Mouse (Mus musculus): ENCODE measurements at regions not wholly inside any gene's neighbourhood (a gene's known extent, or its start where the extent isn't known, plus 50 kb on each side); places are given as distances from the start of the nearest gene placed in this dataset.

- no peak for DNase-seq
Observed at GRCm38 (mm10) chr13:63700747-63701146, 114.3 kb upstream of the Ercc6l2 start.

- no peak for DNase-seq
Observed at GRCm38 (mm10) chr13:63701199-63702175, 113.6 kb upstream of the Ercc6l2 start.

GRCm38 (mm10) chr13:63708567-63708966, 106.5 kb upstream of the Ercc6l2 start:
- DNase-seq = no peak

- no peak for DNase-seq
Observed at GRCm38 (mm10) chr13:63713137-63713536, 101.9 kb upstream of the Ercc6l2 start.

- no peak for DNase-seq
Observed at GRCm38 (mm10) chr13:63716498-63716897, 98.5 kb upstream of the Ercc6l2 start.

GRCm38 (mm10) chr13:63717249-63717648, 97.8 kb upstream of the Ercc6l2 start:
- no peak for DNase-seq

- no peak for DNase-seq
Observed at GRCm38 (mm10) chr13:63718782-63719181, 96.3 kb upstream of the Ercc6l2 start.

GRCm38 (mm10) chr13:63719351-63720207, 95.5 kb upstream of the Ercc6l2 start:
- no peak for DNase-seq

GRCm38 (mm10) chr13:63720610-63721009, 94.4 kb upstream of the Ercc6l2 start:
- peak; percentile 67 for DNase-seq

GRCm38 (mm10) chr13:63721011-63721625, 93.9 kb upstream of the Ercc6l2 start:
- peak; percentile 64 for DNase-seq

- peak; percentile 39 for DNase-seq
Observed at GRCm38 (mm10) chr13:63724293-63724692, 90.7 kb upstream of the Ercc6l2 start.

- peak; percentile 87 for DNase-seq
Observed at GRCm38 (mm10) chr13:63724843-63725582, 90.0 kb upstream of the Ercc6l2 start.

GRCm38 (mm10) chr13:63726035-63726434, 89.0 kb upstream of the Ercc6l2 start:
- peak; percentile 69 for DNase-seq

- no peak for DNase-seq
Observed at GRCm38 (mm10) chr13:63726509-63726908, 88.5 kb upstream of the Ercc6l2 start.

GRCm38 (mm10) chr13:63735739-63736138, 79.3 kb upstream of the Ercc6l2 start:
- peak; percentile 77 for DNase-seq

- peak; percentile 73 for DNase-seq
Observed at GRCm38 (mm10) chr13:63741879-63742278, 73.2 kb upstream of the Ercc6l2 start.

- DNase-seq = peak; percentile 78
Observed at GRCm38 (mm10) chr13:63748788-63749187, 66.3 kb upstream of the Ercc6l2 start.

- DNase-seq = peak; percentile 98
Observed at GRCm38 (mm10) chr13:63749997-63750396, 65.0 kb upstream of the Ercc6l2 start.

GRCm38 (mm10) chr13:63751196-63751595, 63.8 kb upstream of the Ercc6l2 start:
- no peak for DNase-seq

GRCm38 (mm10) chr13:63757061-63757460, 58.0 kb upstream of the Ercc6l2 start:
- no peak for DNase-seq

GRCm38 (mm10) chr13:63761542-63761941, 53.5 kb upstream of the Ercc6l2 start:
- no peak for DNase-seq
